Mouse (Mus musculus): ENCODE results near the gene Myo7a. TPM values are rescaled to one million over a fixed set of nuclear protein-coding genes. Genes with fewer than 3 reads are reported as not detected.

The Myo7a gene
- polyA plus RNA-seq, 1 experiment, result not detected

- WGBS, result 75% methylated on average over 6 of the region's 6 CpGs
- no peak overlapping the region for H3K4me3 ChIP-seq (ENCODE audit: insufficient read depth, low read depth, low read length)
- TF ChIP-seq POLR2A (IDR thresholded peaks at IDR 0.05; ENCODE audit: insufficient read depth, low read depth, low read length) (no peak), CTCF (IDR thresholded peaks at IDR 0.05; ENCODE audit: insufficient read depth, low read depth, low read length) (no peak)
- no peak overlapping the region for H3K27ac ChIP-seq (ENCODE audit: insufficient read depth, low read depth, low read length)
- peaks cover 6% of the 10 kb centered on the region for H3K4me1 ChIP-seq (ENCODE audit: control insufficient read depth, insufficient read depth, low read length)
Measured at GRCm38 (mm10) chr7:98114656-98115055, 4.7 kb downstream of the Myo7a start.

- Histone ChIP-seq H3K4me1 (ENCODE audit: control insufficient read depth, insufficient read depth, low read length) (peaks cover 8% of the 10 kb centered on the region), H3K27ac (ENCODE audit: insufficient read depth, low read depth, low read length) (no peak overlapping the region), H3K4me3 (ENCODE audit: insufficient read depth, low read depth, low read length) (no peak overlapping the region)
- no peak for TF ChIP-seq POLR2A (IDR thresholded peaks at IDR 0.05; ENCODE audit: insufficient read depth, low read depth, low read length)
- no peak for TF ChIP-seq CTCF (IDR thresholded peaks at IDR 0.05; ENCODE audit: insufficient read depth, low read depth, low read length)
- 11% methylated on average over 25 of the region's 25 CpGs for WGBS
Measured at GRCm38 (mm10) chr7:98111233-98111632, 8.1 kb downstream of the Myo7a start.

- Histone ChIP-seq H3K27ac (ENCODE audit: insufficient read depth, low read depth, low read length) (no peak overlapping the region), H3K4me3 (ENCODE audit: insufficient read depth, low read depth, low read length) (no peak overlapping the region), H3K4me1 (ENCODE audit: control insufficient read depth, insufficient read depth, low read length) (peaks cover 8% of the 10 kb centered on the region)
- 79% methylated on average over 4 of the region's 4 CpGs for WGBS
- TF ChIP-seq CTCF (IDR thresholded peaks at IDR 0.05; ENCODE audit: insufficient read depth, low read depth, low read length) (no peak), POLR2A (IDR thresholded peaks at IDR 0.05; ENCODE audit: insufficient read depth, low read depth, low read length) (no peak)
Measured at GRCm38 (mm10) chr7:98109771-98110170, 9.6 kb downstream of the Myo7a start.

- WGBS, result 82% methylated on average over 16 of the region's 16 CpGs
- TF ChIP-seq CTCF (IDR thresholded peaks at IDR 0.05; ENCODE audit: insufficient read depth, low read depth, low read length), result no peak
- no peak for TF ChIP-seq POLR2A (IDR thresholded peaks at IDR 0.05; ENCODE audit: insufficient read depth, low read depth, low read length)
- peaks cover 8% of the 10 kb centered on the region for H3K4me1 ChIP-seq (ENCODE audit: control insufficient read depth, insufficient read depth, low read length)
- H3K4me3 ChIP-seq (ENCODE audit: insufficient read depth, low read depth, low read length), result no peak overlapping the region
- H3K27ac ChIP-seq (ENCODE audit: insufficient read depth, low read depth, low read length), result no peak overlapping the region
Measured at GRCm38 (mm10) chr7:98108636-98109430, 10.5 kb downstream of the Myo7a start.

- Histone ChIP-seq H3K4me3 (ENCODE audit: insufficient read depth, low read depth, low read length) (no peak overlapping the region), H3K4me1 (ENCODE audit: control insufficient read depth, insufficient read depth, low read length) (peaks cover 14% of the 10 kb centered on the region), H3K27ac (ENCODE audit: insufficient read depth, low read depth, low read length) (no peak overlapping the region)
- TF ChIP-seq POLR2A (IDR thresholded peaks at IDR 0.05; ENCODE audit: insufficient read depth, low read depth, low read length), result no peak
- TF ChIP-seq CTCF (IDR thresholded peaks at IDR 0.05; ENCODE audit: insufficient read depth, low read depth, low read length), result no peak
- 88% methylated on average over 7 of the region's 7 CpGs for WGBS
Measured at GRCm38 (mm10) chr7:98106272-98106671, 13.1 kb downstream of the Myo7a start.

GRCm38 (mm10) chr7:98104481-98105435 is 14.6 kb downstream of the Myo7a start:
- H3K4me1 ChIP-seq (ENCODE audit: control insufficient read depth, insufficient read depth, low read length), result peaks cover 11% of the 10 kb centered on the region
- WGBS, result 71% methylated on average over 16 of the region's 16 CpGs
- H3K4me3 ChIP-seq (ENCODE audit: insufficient read depth, low read depth, low read length), result no peak overlapping the region
- no peak overlapping the region for H3K27ac ChIP-seq (ENCODE audit: insufficient read depth, low read depth, low read length)
- TF ChIP-seq POLR2A (IDR thresholded peaks at IDR 0.05; ENCODE audit: insufficient read depth, low read depth, low read length), result no peak
- TF ChIP-seq CTCF (IDR thresholded peaks at IDR 0.05; ENCODE audit: insufficient read depth, low read depth, low read length), result no peak

- Histone ChIP-seq H3K4me1 (ENCODE audit: control insufficient read depth, insufficient read depth, low read length) (peaks cover 8% of the 10 kb centered on the region), H3K4me3 (ENCODE audit: insufficient read depth, low read depth, low read length) (no peak overlapping the region), H3K27ac (ENCODE audit: insufficient read depth, low read depth, low read length) (no peak overlapping the region)
- 79% methylated on average over 5 of the region's 5 CpGs for WGBS
- TF ChIP-seq CTCF (IDR thresholded peaks at IDR 0.05; ENCODE audit: insufficient read depth, low read depth, low read length) (no peak), POLR2A (IDR thresholded peaks at IDR 0.05; ENCODE audit: insufficient read depth, low read depth, low read length) (no peak)
Measured at GRCm38 (mm10) chr7:98103942-98104292, 15.4 kb downstream of the Myo7a start.

GRCm38 (mm10) chr7:98103002-98103941 is 16.1 kb downstream of the Myo7a start:
- 6% methylated on average over 26 of the region's 26 CpGs for WGBS
- H3K4me1 ChIP-seq (ENCODE audit: control insufficient read depth, insufficient read depth, low read length), result peaks cover 8% of the 10 kb centered on the region
- H3K27ac ChIP-seq (ENCODE audit: insufficient read depth, low read depth, low read length), result 0 out of 2 replicates have a peak overlapping the region, but pooled peaks have one; percentile 17
- H3K4me3 ChIP-seq (ENCODE audit: insufficient read depth, low read depth, low read length), result peak overlapping the region; percentile 32
- no peak for TF ChIP-seq POLR2A (IDR thresholded peaks at IDR 0.05; ENCODE audit: insufficient read depth, low read depth, low read length)
- TF ChIP-seq CTCF (IDR thresholded peaks at IDR 0.05; ENCODE audit: insufficient read depth, low read depth, low read length), result peak; percentile 38; the same call in 1 of the 2 replicates
